Mouse (Mus musculus) liver, embryonic 14.5 days (tissue): ENCODE measurements around the gene Rhbdl3. TPM values are rescaled to one million over a fixed set of nuclear protein-coding genes. Genes with fewer than 3 reads are reported as not detected.

Source experiments
- ATAC-seq: fragments of 200-750 bp; cut with Nextera tagmentation; 2 replicates; pipeline ENCODE4 v1.8.0; 2017; ENCODE audit warnings: moderate number of reproducible peaks, mild to moderate bottlenecking, moderate library complexity; ENCODE audit not compliant: insufficient read depth
- DNase-seq, 3 experiments: peaks; one replicate each; pipeline ENCODE4 v3.0.0-alpha.2; 2012 to 2013; ENCODE audit warnings: low read depth in 3 of 3, low spot score in 3 of 3
- H3K27ac ChIP-seq: fragments of 300-500 bp; sonication (generic); 2 replicates; pipeline ENCODE4 v1.5.1; 2014; ENCODE audit warnings: moderate library complexity, mild to moderate bottlenecking, control low read depth, inconsistent platforms
- H3K27me3 ChIP-seq: fragments of 300-500 bp; sonication (generic); 2 replicates; pipeline ENCODE4 v1.6.1; 2014; ENCODE audit warnings: mild to moderate bottlenecking, low read length, moderate library complexity; ENCODE audit not compliant: control insufficient read depth, insufficient read depth
- H3K36me3 ChIP-seq: fragments of 300-500 bp; sonication (generic); replicated peaks from 2 replicates; pipeline ENCODE4 v1.6.1; 2014; ENCODE audit warnings: low read depth; ENCODE audit not compliant: control insufficient read depth, insufficient read depth
- H3K4me1 ChIP-seq, 2 experiments: fragments of 200-500 bp in 1 of 2; fragments of 300-500 bp in 1 of 2; sonication (generic) in 1 of 2; replicated peaks; 2 replicates each; pipeline ENCODE4 v1.6.1; 2012 to 2014; ENCODE audit warnings: antibody characterized with exemption in 1 of 2, inconsistent platforms in 1 of 2, low read length in 1 of 2; ENCODE audit not compliant: control insufficient read depth in 2 of 2, insufficient read depth in 2 of 2
- H3K4me2 ChIP-seq: fragments of 300-500 bp; sonication (generic); 2 replicates; pipeline ENCODE4 v1.6.1; 2014; ENCODE audit warnings: low read depth, mild to moderate bottlenecking, control low read depth, moderate library complexity
- H3K4me3 ChIP-seq, 2 experiments: fragments of 200-500 bp in 1 of 2; fragments of 300-500 bp in 1 of 2; sonication (generic) in 1 of 2; 2 replicates each; pipeline ENCODE4 v1.5.1; 2012 to 2014; ENCODE audit warnings: low read depth in 2 of 2, low read length in 2 of 2, mild to moderate bottlenecking in 2 of 2, control low read depth in 1 of 2, inconsistent platforms in 1 of 2, moderate library complexity in 1 of 2; ENCODE audit not compliant: insufficient read depth in 1 of 2
- H3K9ac ChIP-seq: fragments of 300-500 bp; sonication (generic); replicated peaks from 2 replicates; pipeline ENCODE4 v1.6.1; 2014; ENCODE audit warnings: mild to moderate bottlenecking, control low read depth, moderate library complexity
- H3K9me3 ChIP-seq: fragments of 300-500 bp; sonication (generic); 2 replicates; pipeline ENCODE4 v1.6.1; 2016; ENCODE audit warnings: low read length, mixed read lengths; ENCODE audit not compliant: control insufficient read depth
- CTCF ChIP-seq: IDR thresholded peaks from 2 replicates; pipeline ENCODE4 v1.5.1; 2016; ENCODE audit warnings: antibody characterized with exemption, low read depth, control low read depth
- EP300 ChIP-seq: IDR thresholded peaks from 2 replicates; pipeline ENCODE4 v1.6.1; 2016; ENCODE audit warnings: antibody characterized with exemption, low read depth
- WGBS: fragments of 180-500 bp; shearing (Covaris S2); extraction: QIAGEN DNeasy Blood & Tissue Kit; methylation state at CpG from one replicate; pipeline ENCODE4 v1.1.7; 2014; ENCODE audit not compliant: insufficient replicate concordance; 5-methylcytosine and 5-hydroxymethylcytosine counted together
- polyA plus RNA-seq, 2 experiments: library from polyadenylated mRNA; depleted of rRNA in 1 of 2; stranded (reverse) in 1 of 2; unstranded in 1 of 2; fragments of >200 nt; fragmentation: Nextera tagmentation in 1 of 2; extraction: Ambion mirVana in 1 of 2; gene quantifications; 2 replicates each; pipeline versions ENCODE4 v1.2.1 to v1.2.3; 2012 to 2014

Rhbdl3 gene
- polyA plus RNA-seq, 2 experiments: 0.03 to 0.04 TPM

DNA sequence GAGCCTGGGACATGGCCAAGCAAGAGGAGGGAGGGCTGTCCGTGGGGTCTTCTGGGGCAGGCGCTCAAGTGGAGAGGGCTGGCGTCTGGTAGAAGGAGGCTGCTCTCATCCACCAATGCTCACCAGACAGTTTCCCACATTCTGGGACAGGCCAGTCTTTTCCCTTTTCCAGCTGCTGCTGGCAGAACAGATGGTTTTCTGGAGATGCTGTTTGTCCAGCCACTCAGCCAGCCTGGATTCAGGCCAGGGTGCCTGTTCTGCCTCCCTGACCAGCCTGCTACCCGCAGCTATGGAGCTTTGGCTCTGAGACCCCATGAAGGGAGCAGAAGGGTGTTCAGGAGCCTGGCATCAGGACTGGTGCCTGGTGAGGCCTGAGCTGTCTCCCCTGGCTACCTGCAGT is 10.6 kb downstream of the Rhbdl3 start:
- Histone ChIP-seq H3K9me3 (no peaks in the 10 kb centered on the region), H3K4me3 (no peak overlapping the region), H3K36me3 (no peaks in the 10 kb centered on the region), H3K27ac (no peak overlapping the region), H3K9ac (no peak overlapping the region), H3K27me3 (no peaks in the 10 kb centered on the region; the same call in 1 of the 2 replicates), H3K4me1 (no peaks in the 10 kb centered on the region), H3K4me2 (no peak overlapping the region)
- WGBS: 62% methylated on average over 4 of the region's 4 CpGs
- DNase-seq: no peak
- TF ChIP-seq EP300 (no peak), CTCF (no peak)
- no peak for ATAC-seq

DNA sequence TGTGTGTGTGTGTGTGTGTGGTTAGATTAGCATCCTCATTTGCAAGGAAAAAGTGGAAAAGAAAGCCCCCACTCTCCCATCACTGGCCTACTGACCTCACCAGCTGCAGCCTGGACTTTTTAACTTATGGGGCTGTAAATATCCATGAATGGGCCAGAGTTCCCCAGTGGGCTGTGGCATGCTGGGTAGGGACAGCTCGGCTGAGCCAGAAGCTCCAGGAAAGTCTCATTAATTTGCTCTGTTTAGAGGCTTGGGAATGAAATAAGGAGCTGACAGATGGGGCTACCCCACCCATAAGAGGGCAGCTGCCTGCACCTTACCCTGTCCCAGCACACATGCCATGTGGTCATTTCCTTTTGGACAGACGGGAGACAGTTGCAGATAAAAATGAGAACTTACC is 11.3 kb downstream of the Rhbdl3 start:
- H3K27me3 ChIP-seq: no peaks in the 10 kb centered on the region; the same call in 1 of the 2 replicates
- H3K4me3 ChIP-seq: no peak overlapping the region
- TF ChIP-seq CTCF: no peak
- no peak for TF ChIP-seq EP300
- ATAC-seq (no peak), DNase-seq (no peak)
- no peaks in the 10 kb centered on the region for H3K9me3 ChIP-seq
- H3K4me1 ChIP-seq: no peaks in the 10 kb centered on the region
- 30% methylated on average over 2 of the region's 2 CpGs for WGBS
- no peak overlapping the region for H3K27ac ChIP-seq
- no peak overlapping the region for H3K9ac ChIP-seq
- H3K36me3 ChIP-seq: no peaks in the 10 kb centered on the region
- H3K4me2 ChIP-seq: no peak overlapping the region

DNA sequence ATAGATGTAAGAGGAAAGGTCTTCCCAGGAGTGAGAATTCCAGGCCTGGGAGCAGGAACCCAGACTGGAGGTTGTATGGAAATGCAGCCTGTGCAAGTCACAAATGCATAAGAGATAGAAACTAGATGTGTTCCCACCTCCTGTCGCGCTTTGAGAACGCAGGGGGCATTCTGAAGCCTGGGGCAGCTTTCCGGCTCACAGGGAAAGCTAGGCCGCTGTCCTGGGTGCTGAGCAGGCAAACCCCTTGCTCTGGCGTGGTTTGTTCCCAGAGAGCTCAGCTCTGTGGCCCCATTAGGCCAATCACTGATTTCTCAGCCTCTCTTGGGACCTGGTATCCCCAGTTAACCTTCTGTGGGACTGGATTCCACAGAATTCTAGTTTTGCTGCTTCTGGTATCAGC is 11.9 kb downstream of the Rhbdl3 start:
- H3K4me1 ChIP-seq: no peaks in the 10 kb centered on the region
- H3K27ac ChIP-seq: no peak overlapping the region
- no peaks in the 10 kb centered on the region for H3K36me3 ChIP-seq
- WGBS: 4% methylated on average over 6 of the region's 6 CpGs
- no peak overlapping the region for H3K4me3 ChIP-seq
- TF ChIP-seq EP300 (no peak), CTCF (no peak)
- no peak overlapping the region for H3K9ac ChIP-seq
- H3K9me3 ChIP-seq: no peaks in the 10 kb centered on the region
- no peak overlapping the region for H3K4me2 ChIP-seq
- DNase-seq (no peak), ATAC-seq (no peak)
- H3K27me3 ChIP-seq: no peaks in the 10 kb centered on the region; the same call in 1 of the 2 replicates

DNA sequence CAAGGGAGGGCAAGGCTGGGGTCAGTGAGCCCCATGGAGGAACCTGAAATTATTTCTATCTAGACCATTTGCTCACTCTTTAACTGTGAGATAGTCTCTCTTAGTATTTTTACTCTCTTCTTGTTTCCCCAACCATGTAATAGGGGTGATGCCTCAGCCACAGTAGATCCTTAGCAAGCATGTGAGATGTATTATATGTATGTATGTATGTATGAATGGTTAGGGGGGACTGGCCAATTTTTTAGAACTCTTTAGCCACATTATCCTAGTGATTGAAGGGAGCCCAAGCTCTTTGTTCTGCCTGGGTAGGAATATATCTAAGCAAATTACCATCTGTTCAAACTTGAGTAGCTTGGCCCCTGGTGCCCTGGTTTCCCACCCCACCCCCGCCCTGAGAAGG is 12.8 kb downstream of the Rhbdl3 start:
- no peaks in the 10 kb centered on the region for H3K36me3 ChIP-seq
- no peaks in the 10 kb centered on the region; the same call in 1 of the 2 replicates for H3K27me3 ChIP-seq
- TF ChIP-seq EP300: no peak
- no peak for TF ChIP-seq CTCF
- whole genome bisulfite sequencing: 35% methylated on average over 1 of the region's 1 CpGs
- H3K9ac ChIP-seq: no peak overlapping the region
- no peak for ATAC-seq
- no peaks in the 10 kb centered on the region for H3K4me1 ChIP-seq
- H3K4me2 ChIP-seq: no peak overlapping the region
- no peaks in the 10 kb centered on the region for H3K9me3 ChIP-seq
- no peak overlapping the region for H3K27ac ChIP-seq
- H3K4me3 ChIP-seq: no peak overlapping the region
- DNase-seq: no peak

DNA sequence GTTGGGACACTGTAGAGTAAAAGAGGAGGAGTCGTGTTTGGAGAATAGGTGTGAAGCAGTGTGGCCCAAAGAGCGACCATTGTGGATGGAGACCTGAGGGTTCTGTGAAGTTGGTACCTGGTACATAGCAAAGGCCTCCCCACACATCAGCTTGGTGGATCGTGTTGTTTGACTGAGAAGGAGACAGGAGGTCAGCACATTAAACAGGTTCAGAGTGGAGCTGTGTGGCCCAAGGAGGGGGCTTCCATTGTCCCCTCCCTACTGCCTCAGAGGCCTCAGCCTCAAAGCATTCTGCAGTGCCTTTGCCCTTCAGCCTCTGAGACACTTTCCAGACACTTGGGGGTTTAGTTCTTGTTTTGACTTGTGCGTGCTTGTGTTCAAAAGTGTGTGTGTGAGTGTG is 13.2 kb downstream of the Rhbdl3 start:
- Histone ChIP-seq H3K4me1 (no peaks in the 10 kb centered on the region), H3K4me3 (no peak overlapping the region), H3K27me3 (no peaks in the 10 kb centered on the region; the same call in 1 of the 2 replicates), H3K36me3 (no peaks in the 10 kb centered on the region), H3K9me3 (no peaks in the 10 kb centered on the region), H3K27ac (no peak overlapping the region), H3K9ac (no peak overlapping the region), H3K4me2 (no peak overlapping the region)
- 48% methylated on average over 4 of the region's 4 CpGs for WGBS
- DNase-seq (no peak), ATAC-seq (no peak)
- TF ChIP-seq CTCF (no peak), EP300 (no peak)
